ENCODE assay signal across 8 mouse cellular contexts in the genomic region with DNA sequence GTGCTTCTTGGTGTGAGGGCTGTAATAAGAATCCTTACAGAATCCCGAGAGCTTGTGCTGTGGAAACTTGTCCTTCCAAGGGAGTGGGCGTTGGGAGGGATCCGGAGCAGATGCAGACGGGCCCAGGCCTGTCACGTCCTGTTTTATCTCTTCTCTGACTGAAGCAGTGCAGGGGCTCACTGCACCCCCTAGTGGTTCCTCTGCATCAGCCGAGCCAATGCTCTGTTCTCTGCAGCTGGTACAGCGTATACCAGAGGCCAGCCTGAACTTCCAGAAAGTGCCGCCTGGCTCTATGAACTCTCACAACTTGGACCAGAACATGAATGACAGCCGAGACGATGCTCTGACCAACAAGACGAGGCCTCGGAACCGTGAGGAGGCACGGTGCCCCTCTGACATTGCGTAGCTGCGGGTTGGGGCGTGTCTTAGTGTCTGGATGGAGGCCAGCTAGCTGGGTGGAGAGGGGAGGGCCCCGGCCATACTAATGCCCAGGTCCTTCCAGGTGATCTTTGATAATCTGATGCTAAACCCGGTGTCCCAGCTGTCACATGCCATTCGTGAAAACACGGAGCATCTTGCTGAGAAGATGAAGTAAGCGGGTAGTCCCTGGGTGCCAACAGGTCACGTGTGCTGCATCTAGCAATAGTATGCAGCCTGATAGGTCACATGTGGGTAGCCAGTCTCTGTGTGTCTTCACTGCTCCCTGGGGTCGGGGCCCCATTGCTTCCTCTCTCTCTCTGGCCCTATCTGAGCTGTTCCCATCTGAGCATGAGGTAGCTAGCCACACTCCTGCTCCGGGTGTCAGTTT. TPM values are rescaled to one million over a fixed set of nuclear protein-coding genes. Genes with fewer than 3 reads are reported as not detected.
DNase-seq lines count a peak whose midpoint lies in the region; ATAC-seq lines count a peak whose summit lies in the region.

No protein-coding gene starts in this region.

- no peaks in the 10 kb centered on the region for H3K9me3 ChIP-seq in embryonic facial prominence, embryonic 14.5 days (ENCODE audit: control insufficient read depth, low read length)
- H3K9me3 ChIP-seq in limb, embryonic 15.5 days, result no peaks in the 10 kb centered on the region

- H3K27ac ChIP-seq in embryonic facial prominence, embryonic 14.5 days (replicated peaks; ENCODE audit: low read depth, low read length), result peak overlapping the region; percentile 76
- peak overlapping the region; percentile 76 for H3K27ac ChIP-seq in limb, embryonic 15.5 days

- ATAC-seq in embryonic facial prominence, embryonic 14.5 days (ENCODE audit: low read depth), result peak; percentile 87
- ATAC-seq in limb, embryonic 15.5 days (ENCODE audit: insufficient number of reproducible peaks, low FRiP score, low TSS enrichment, low read depth), result peak; percentile 70
- peak; percentile 63 for ATAC-seq in monocyte, adult 5-6 weeks (replicated peaks; ENCODE audit: insufficient number of reproducible peaks, low FRiP score, low TSS enrichment, poor library complexity, severe bottlenecking)

- H3K36me3 ChIP-seq in embryonic facial prominence, embryonic 14.5 days (ENCODE audit: control insufficient read depth, insufficient read depth, low read length), result peaks cover 36% of the 10 kb centered on the region
- H3K36me3 ChIP-seq in limb, embryonic 15.5 days, result peaks cover 54% of the 10 kb centered on the region
- no peaks in the 10 kb centered on the region for H3K36me3 ChIP-seq in splenic B cell, adult 2 months (ENCODE audit: control insufficient read depth, insufficient read depth, low read length, poor library complexity, severe bottlenecking)

- 49% methylated on average over 25 of the region's 25 CpGs for WGBS in embryonic facial prominence, embryonic 14.5 days
- 39% methylated on average over 25 of the region's 25 CpGs for WGBS in limb, embryonic 15.5 days

- peak overlapping the region; percentile 15; the same call in 1 of the 2 replicates for H3K9ac ChIP-seq in embryonic facial prominence, embryonic 14.5 days (ENCODE audit: low read depth, low read length)
- H3K9ac ChIP-seq in limb, embryonic 15.5 days, result no peak overlapping the region

- DNase-seq in 3T3-L1 (ENCODE audit: low read depth, low spot score), result peak; percentile 85
- peak; percentile 89 for DNase-seq in adrenal gland, postnatal 14 days
- peak; percentile 93 for DNase-seq in embryonic facial prominence, embryonic 14.5 days (ENCODE audit: low spot score)
- DNase-seq in heart, adult 8-10 months (ENCODE audit: low spot score), result peak; percentile 86
- peak; percentile 83 for DNase-seq in kidney, adult 9 months
- peak; percentile 87 for DNase-seq in splenic B cell, adult 2 months (ENCODE audit: low read depth, low spot score)

- H3K4me2 ChIP-seq in embryonic facial prominence, embryonic 14.5 days (ENCODE audit: low read depth, low read length), result no peak overlapping the region
- H3K4me2 ChIP-seq in limb, embryonic 15.5 days, result no peak overlapping the region

- H3K4me1 ChIP-seq in embryonic facial prominence, embryonic 14.5 days (ENCODE audit: control insufficient read depth, insufficient read depth, low read length), result peaks cover 7% of the 10 kb centered on the region; the same call in 1 of the 2 replicates
- H3K4me1 ChIP-seq in limb, embryonic 15.5 days, result peaks cover 24% of the 10 kb centered on the region

- H3K4me3 ChIP-seq in embryonic facial prominence, embryonic 14.5 days (ENCODE audit: low read depth, low read length), result no peak overlapping the region
- no peak overlapping the region for H3K4me3 ChIP-seq in limb, embryonic 15.5 days

- no peaks in the 10 kb centered on the region for H3K27me3 ChIP-seq in embryonic facial prominence, embryonic 14.5 days (replicated peaks; ENCODE audit: control insufficient read depth, insufficient read depth, low read length)
- H3K27me3 ChIP-seq in limb, embryonic 15.5 days, result no peaks in the 10 kb centered on the region
- H3K27me3 ChIP-seq in splenic B cell, adult 2 months (ENCODE audit: control insufficient read depth, insufficient read depth, low read length, poor library complexity, severe bottlenecking), result no peaks in the 10 kb centered on the region

RNA-seq across cellular contexts. Expression of a gene that starts 17.1 kb away (rescaled TPM):
- total RNA-seq in adrenal gland, postnatal 14 days (2021), result 6.4 and 19.9 TPM in 2 replicates
- 12.8 and 13.0 TPM in 2 replicates for polyA plus RNA-seq in embryonic facial prominence, embryonic 14.5 days (2014; fragmentation: Nextera tagmentation; extraction: Ambion mirVana)
- total RNA-seq in heart, adult 8-10 months (2022), result 1 to 10 TPM; 3.4 to 8.1 (median 4.3) TPM
- 13.1 and 14.5 TPM in 2 replicates for polyA plus RNA-seq in limb, embryonic 15.5 days (2015; fragmentation: Nextera tagmentation; extraction: Ambion mirVana)
- 311 to 369 TPM (median 334 TPM) in 3 replicates for total RNA-seq in monocyte, adult 5-6 weeks (2017)

RNA-seq across cellular contexts. Expression of a gene that starts 23.1 kb away (rescaled TPM):
- 29.1 and 33.0 TPM in 2 replicates for total RNA-seq in adrenal gland, postnatal 14 days (2021)
- 13.3 and 14.4 TPM in 2 replicates for polyA plus RNA-seq in embryonic facial prominence, embryonic 14.5 days (2014; fragmentation: Nextera tagmentation; extraction: Ambion mirVana)
- 10 to 100 TPM; 12.3 to 14.7 (median 13.4) TPM for total RNA-seq in heart, adult 8-10 months (2022)
- 24.0 and 26.7 TPM in 2 replicates for polyA plus RNA-seq in limb, embryonic 15.5 days (2015; fragmentation: Nextera tagmentation; extraction: Ambion mirVana)
- total RNA-seq in monocyte, adult 5-6 weeks (2017), result 0.29 to 0.43 TPM in 2 of 3 replicates, not detected in the other

RNA-seq across cellular contexts. Expression of a gene that starts 59.1 kb away (rescaled TPM):
- total RNA-seq in adrenal gland, postnatal 14 days (2021), result 7.2 and 9.6 TPM in 2 replicates
- 5.9 and 8.3 TPM in 2 replicates for polyA plus RNA-seq in embryonic facial prominence, embryonic 14.5 days (2014; fragmentation: Nextera tagmentation; extraction: Ambion mirVana)
- total RNA-seq in heart, adult 8-10 months (2022), result 10 to 100 TPM; 19.3 to 24.6 (median 20.6) TPM
- polyA plus RNA-seq in limb, embryonic 15.5 days (2015; fragmentation: Nextera tagmentation; extraction: Ambion mirVana), result 9.4 and 9.8 TPM in 2 replicates
- total RNA-seq in monocyte, adult 5-6 weeks (2017), result 0.67 to 1.2 TPM in 2 of 3 replicates, not detected in the other

Comparison
In these comparisons a context has a peak if more than half of its experiments do, and no peak if none do; other contexts are left out.
1. RNA of a gene that starts 17.1 kb away (total RNA-seq): 311 to 369 TPM in monocyte, adult 5-6 weeks; 6.4 to 19.9 TPM in adrenal gland, postnatal 14 days and 3.4 to 8.1 TPM in heart, adult 8-10 months; every median in the first group is over 10 times any median in the second.
2. Peak in every context shown above with its lines, with median percentiles within 50 percentile points of each other: DNase-seq and ATAC-seq.